Mouse (Mus musculus) duodenum, adult 2 months (tissue): ENCODE results near the gene Atf5. TPM values are rescaled to one million over a fixed set of nuclear protein-coding genes. Genes with fewer than 3 reads are reported as not detected.

Experiments
- polyA plus RNA-seq: library from polyadenylated mRNA; depleted of rRNA; stranded (reverse); fragments of >200 nt; gene quantifications from 2 replicates; pipeline ENCODE4 v1.2.3, GENCODE M21; 2012; ENCODE audit warnings: low replicate concordance; rRNA removed

Gene Atf5
- polyA plus RNA-seq: 132 and 137 TPM in 2 replicates

DNA sequence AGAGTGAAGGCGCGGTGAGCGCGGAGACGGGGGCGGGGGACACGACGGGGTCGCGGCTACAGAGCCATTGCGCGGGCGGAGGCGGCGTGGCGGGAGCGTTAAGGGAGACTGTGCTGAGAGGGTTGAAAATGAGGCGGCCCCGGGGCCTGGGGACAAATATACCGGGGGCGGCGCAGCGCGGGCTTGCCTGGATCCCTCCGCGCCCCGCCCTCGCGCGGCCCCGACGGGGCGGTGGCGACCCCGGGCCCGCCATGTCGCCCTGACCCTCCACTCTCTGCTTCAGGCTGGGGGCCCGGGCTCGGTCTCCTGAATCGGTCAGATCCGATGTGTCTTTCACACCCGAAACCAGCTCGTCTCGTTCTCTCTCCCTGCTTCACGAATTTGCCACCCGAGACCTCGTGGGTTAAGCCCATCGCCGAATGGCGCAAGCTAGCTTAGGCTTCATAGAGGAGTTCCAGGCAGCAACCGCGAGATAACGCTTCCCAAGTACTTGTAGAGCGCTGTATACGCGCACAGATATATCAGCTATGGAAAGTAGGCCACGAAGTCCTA is at the start of gene Atf5:
Atf5 (minus strand) TSS at position 189 of the 552 bp plus-strand sequence.

DNA sequence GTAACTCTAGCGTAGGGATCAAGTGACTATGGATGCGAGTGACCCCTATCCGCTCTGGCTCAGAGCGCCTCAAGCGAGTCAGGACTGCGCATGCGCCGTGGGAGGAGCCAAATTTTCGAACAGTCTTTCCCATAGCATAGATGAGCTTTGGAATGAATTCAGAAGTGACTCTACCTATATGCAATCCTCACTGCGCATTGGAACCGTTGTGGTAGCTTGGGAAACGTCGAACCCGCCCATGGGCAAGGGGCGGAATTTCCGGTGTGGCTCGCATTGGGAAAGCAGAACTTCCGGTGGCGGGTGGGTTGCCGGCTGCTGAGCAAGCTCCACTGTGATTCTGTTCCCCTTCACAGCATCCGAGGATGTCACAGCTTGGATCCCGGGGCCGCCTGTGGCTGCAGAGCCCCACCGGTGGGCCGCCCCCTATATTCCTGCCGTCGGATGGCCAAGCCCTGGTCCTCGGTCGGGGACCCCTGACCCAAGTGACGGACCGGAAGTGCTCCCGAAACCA is 40.6 kb upstream of the Atf5 start, which contains the start of gene Pnkp:
Pnkp (plus strand) TSS at position 98 of the 511 bp plus-strand sequence.

DNA sequence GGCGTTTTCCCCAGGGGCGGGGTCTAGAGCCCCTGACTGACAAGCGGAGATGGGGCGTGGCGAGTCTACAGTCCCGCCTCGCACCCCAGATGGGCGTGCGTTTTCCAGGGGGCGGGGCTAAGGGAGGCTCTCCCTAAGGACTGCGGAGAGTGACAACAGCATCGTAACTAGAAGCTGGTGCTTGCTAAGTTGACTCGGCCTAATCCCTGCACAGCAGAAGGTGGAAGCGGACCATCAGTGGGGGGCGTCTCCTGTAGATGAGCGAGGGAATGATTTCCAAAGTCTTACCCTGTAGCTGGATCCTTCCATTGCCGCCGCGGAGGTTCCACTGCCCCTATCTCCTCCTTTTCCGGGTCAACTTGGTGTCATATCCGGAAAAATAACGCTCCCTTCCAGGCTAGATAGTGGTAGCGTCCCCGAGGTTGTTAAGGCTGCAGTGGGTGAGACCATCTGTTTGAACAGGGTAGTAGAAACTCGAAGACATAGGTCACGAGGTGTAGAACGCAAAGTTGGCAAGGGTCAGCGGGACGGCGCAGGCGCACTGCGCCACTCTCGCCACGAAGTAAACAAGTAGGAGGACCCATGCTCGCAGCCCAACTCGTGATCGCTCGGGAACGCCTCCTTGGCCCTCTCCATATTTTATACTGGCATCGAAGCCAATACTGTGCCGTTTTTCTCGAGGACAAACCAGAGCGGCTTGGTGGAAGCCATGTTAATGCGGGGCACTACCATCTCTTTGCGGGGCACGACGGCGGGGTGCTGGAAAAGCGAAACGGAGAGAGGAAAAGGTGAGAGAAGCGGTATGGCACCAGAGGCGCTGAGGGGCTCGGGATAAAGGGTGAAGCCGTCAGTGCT is 32.3 kb upstream of the Atf5 start, which contains the start of the genes Akt1s1 and Tbc1d17:
Akt1s1 (plus strand) TSS at position 431 of the 855 bp plus-strand sequence.
Tbc1d17 (minus strand) TSS at position 519 of the 855 bp plus-strand sequence.

DNA sequence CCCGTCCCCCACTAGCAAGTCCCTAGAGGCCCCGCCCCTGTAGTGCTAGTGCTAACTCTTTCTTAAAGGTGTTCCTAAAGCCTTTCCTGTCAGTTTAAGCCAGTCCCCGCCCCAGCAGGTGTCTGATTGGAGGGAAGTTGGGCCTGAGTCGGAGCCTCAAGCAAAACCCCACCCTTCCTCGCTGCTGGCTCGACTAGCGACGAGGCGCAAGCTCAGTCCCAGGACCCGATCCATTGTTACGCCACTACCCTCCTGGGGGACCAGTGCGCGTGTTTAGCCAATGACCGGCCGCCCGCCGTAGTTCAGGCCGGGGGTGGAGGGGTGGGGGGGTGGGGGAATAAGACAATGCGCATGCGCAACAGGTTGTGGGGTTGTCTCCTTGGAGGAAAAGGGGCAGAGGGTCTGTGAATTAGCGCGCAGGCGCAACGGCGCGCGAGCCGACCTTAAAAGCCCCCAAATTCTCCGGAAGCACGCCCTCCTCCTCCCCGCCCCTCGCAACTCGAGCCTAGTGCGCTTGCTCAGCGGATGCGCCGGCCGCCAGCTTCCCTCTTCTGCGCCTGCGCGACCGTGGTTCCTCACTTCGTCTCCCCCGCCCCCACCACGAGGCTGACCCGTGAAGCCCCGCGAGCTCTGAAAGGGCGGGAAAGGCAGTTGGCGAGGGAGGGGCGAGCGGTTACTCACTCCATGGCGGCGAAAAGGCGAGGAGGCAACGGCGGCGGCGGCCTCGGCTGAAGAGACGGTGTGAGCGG is 563 bp downstream of the Atf5 start, which contains the start of the genes Nup62 and Il4i1:
Nup62 (plus strand) TSS at position 368 of the 749 bp plus-strand sequence.
Il4i1 (plus strand) TSS at position 667 of the 749 bp plus-strand sequence.

Other genes starting within 250 kb of the Atf5 start
- gene Napsa, start 244.3 kb downstream of the Atf5 start, polyA plus RNA-seq: 2.9 and 7.7 TPM in 2 replicates
- gene Kcnc3, start 226.0 kb downstream of the Atf5 start, polyA plus RNA-seq: 3.6 and 6.8 TPM in 2 replicates
- gene Myh14, start 145.8 kb downstream of the Atf5 start, polyA plus RNA-seq: 132 and 290 TPM in 2 replicates
- gene Izumo2, start 107.9 kb downstream of the Atf5 start, polyA plus RNA-seq: not detected in 2 replicates
- gene Vrk3, start 68.2 kb downstream of the Atf5 start, polyA plus RNA-seq: 49.7 and 62.2 TPM in 2 replicates
- gene Zfp473, start 65.6 kb downstream of the Atf5 start, polyA plus RNA-seq: 0.06 and 0.13 TPM in 2 replicates
- 45.1 and 62.8 TPM in 2 replicates for gene Nup62, start 570 bp downstream of the Atf5 start, polyA plus RNA-seq
- gene Il4i1, start 271 bp downstream of the Atf5 start, polyA plus RNA-seq: 2.2 and 6.3 TPM in 2 replicates
- gene Akt1s1, start 32.3 kb upstream of the Atf5 start, polyA plus RNA-seq: 248 and 535 TPM in 2 replicates
- 67.0 and 80.1 TPM in 2 replicates for gene Tbc1d17, start 32.4 kb upstream of the Atf5 start, polyA plus RNA-seq
- gene Pnkp, start 40.5 kb upstream of the Atf5 start, polyA plus RNA-seq: 50.8 and 86.4 TPM in 2 replicates
- 116 and 164 TPM in 2 replicates for gene Ptov1, start 53.1 kb upstream of the Atf5 start, polyA plus RNA-seq
- gene Med25, start 76.1 kb upstream of the Atf5 start, polyA plus RNA-seq: 280 and 331 TPM in 2 replicates
- 34.2 and 46.4 TPM in 2 replicates for gene Fuz, start 79.4 kb upstream of the Atf5 start, polyA plus RNA-seq
- 76.5 and 82.3 TPM in 2 replicates for gene Ap2a1, start 112.8 kb upstream of the Atf5 start, polyA plus RNA-seq
- gene Tsks, start 126.5 kb upstream of the Atf5 start, polyA plus RNA-seq: 0.49 TPM in 1 of 2 replicates, not detected in the other
- gene Cpt1c, start 158.2 kb upstream of the Atf5 start, polyA plus RNA-seq: 6.7 and 11.1 TPM in 2 replicates
- 45.6 and 61.7 TPM in 2 replicates for gene Prmt1, start 169.9 kb upstream of the Atf5 start, polyA plus RNA-seq
- 70.7 and 84.2 TPM in 2 replicates for gene Irf3, start 181.0 kb upstream of the Atf5 start, polyA plus RNA-seq
- gene Bcl2l12, start 182.1 kb upstream of the Atf5 start, polyA plus RNA-seq: 26.3 and 28.8 TPM in 2 replicates
- gene Scaf1, start 199.7 kb upstream of the Atf5 start, polyA plus RNA-seq: 59.7 and 64.8 TPM in 2 replicates
- 76.8 and 77.3 TPM in 2 replicates for gene Rras, start 201.3 kb upstream of the Atf5 start, polyA plus RNA-seq
- 8.5 and 9.7 TPM in 2 replicates for gene Prr12, start 236.2 kb upstream of the Atf5 start, polyA plus RNA-seq
- gene Nosip, start 245.8 kb upstream of the Atf5 start, polyA plus RNA-seq: 47.3 and 54.0 TPM in 2 replicates
- gene Prrg2, start 246.0 kb upstream of the Atf5 start, polyA plus RNA-seq: 145 and 313 TPM in 2 replicates